In the genomic region with DNA sequence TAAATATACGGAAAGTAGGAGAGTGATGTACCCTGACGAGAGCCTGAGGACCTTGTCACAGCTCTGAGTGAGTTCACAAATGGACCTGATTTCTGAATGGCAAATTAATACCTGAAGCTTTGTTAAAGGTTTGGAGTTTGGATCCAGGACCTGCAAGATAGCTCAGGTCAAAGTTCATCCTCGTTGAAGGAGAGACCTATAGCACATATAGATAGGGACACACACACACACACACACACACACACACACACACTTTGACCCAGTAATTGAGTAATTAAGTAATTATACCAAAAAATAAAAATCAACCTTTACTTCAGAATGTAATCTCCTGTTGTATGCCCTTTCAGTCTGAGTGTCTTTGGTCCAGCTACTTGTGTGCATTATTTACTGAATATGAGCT, we compare ENCODE assay signal across 27 mouse cellular contexts.
"Had no signal": no experiment of that assay in that cellular context is flagged by ENCODE, and none has a peak within 500 bp of the region (broad histone marks: within the 10 kb centered on the region; RNA-seq: fewer than 3 reads in every experiment).

No protein-coding gene starts in this region.

- H3K4me3 ChIP-seq: gastrocnemius, adult 2 months; heart, embryonic 10.5 days; heart, embryonic 12.5 days; hindbrain, embryonic 10.5 days; hindbrain, embryonic 12.5 days; kidney, embryonic 15.5 days; left cerebral cortex, adult 2 months; limb, embryonic 10.5 days; limb, embryonic 12.5 days; liver, embryonic 13.5 days; liver, embryonic 15.5 days had no signal

- H3K9ac ChIP-seq: heart, embryonic 12.5 days; hindbrain, embryonic 12.5 days; hindbrain, embryonic 14.5 days; kidney, embryonic 15.5 days; limb, embryonic 12.5 days; liver, embryonic 13.5 days; liver, embryonic 15.5 days had no signal

- DNase-seq: gastrocnemius, adult 2 months; gastrocnemius, postnatal 10 days; gastrocnemius, postnatal 25 days; heart, postnatal 10 days; heart, postnatal 4 days; kidney, adult 11 months; kidney, adult 2 months; kidney, adult 9 months; kidney, postnatal 14 days; kidney, postnatal 36 days; layer of hippocampus, adult 9-11 months; liver; liver, embryonic 13.5 days had no signal

- ATAC-seq: hindbrain, embryonic 16.5 days; inflammation-experienced regulatory T-cells, adult 6 months had no signal

- H3K4me2 ChIP-seq: heart, embryonic 12.5 days; hindbrain, embryonic 12.5 days; hindbrain, embryonic 14.5 days; kidney, embryonic 15.5 days; limb, embryonic 12.5 days; liver, embryonic 11.5 days; liver, embryonic 13.5 days; liver, embryonic 15.5 days had no signal

- H3K27me3 ChIP-seq: heart, embryonic 12.5 days; hindbrain, embryonic 12.5 days; kidney, embryonic 15.5 days; limb, embryonic 12.5 days; liver, embryonic 13.5 days; liver, embryonic 15.5 days had no signal

- H3K9me3 ChIP-seq: heart, embryonic 10.5 days; heart, embryonic 12.5 days; hindbrain, embryonic 10.5 days; hindbrain, embryonic 12.5 days; kidney, embryonic 15.5 days; limb, embryonic 10.5 days; limb, embryonic 12.5 days; liver, embryonic 13.5 days; liver, embryonic 15.5 days had no signal

- H3K27ac ChIP-seq: gastrocnemius, adult 2 months; heart, embryonic 10.5 days; hindbrain, embryonic 10.5 days; hindbrain, embryonic 12.5 days; hindbrain, embryonic 14.5 days; kidney, embryonic 15.5 days; kidney, postnatal 0 days; left cerebral cortex, adult 2 months; limb, embryonic 10.5 days; limb, embryonic 12.5 days; liver, embryonic 13.5 days; liver, embryonic 15.5 days had no signal

- H3K4me1 ChIP-seq: hindbrain, embryonic 10.5 days; hindbrain, embryonic 12.5 days; kidney, embryonic 15.5 days; limb, embryonic 10.5 days; limb, embryonic 12.5 days had no signal
